Mouse (Mus musculus) small intestine, adult 2 months (tissue): ENCODE results near the gene Rcsd1. TPM values are rescaled to one million over a fixed set of nuclear protein-coding genes. Genes with fewer than 3 reads are reported as not detected.

Experiments
- H3K27ac ChIP-seq: fragments of 200-500 bp; 2 replicates; pipeline ENCODE4 v1.5.1; 2012; ENCODE audit warnings: low read depth, low read length, control low read depth, inconsistent platforms; ENCODE audit not compliant: insufficient read depth
- H3K27me3 ChIP-seq: fragments of 200-500 bp; 2 replicates; pipeline ENCODE4 v1.6.1; 2012; ENCODE audit warnings: mild to moderate bottlenecking, moderate library complexity, low read length, inconsistent platforms; ENCODE audit not compliant: control insufficient read depth, insufficient read depth
- H3K36me3 ChIP-seq: fragments of 200-500 bp; 2 replicates; pipeline ENCODE4 v1.6.1; 2012; ENCODE audit warnings: mild to moderate bottlenecking, low read length, control low read depth, inconsistent platforms; ENCODE audit not compliant: control insufficient read depth, insufficient read depth
- H3K4me1 ChIP-seq: fragments of 200-500 bp; 2 replicates; pipeline ENCODE4 v1.6.1; 2012; ENCODE audit warnings: low read length, inconsistent platforms, mixed read lengths; ENCODE audit not compliant: control insufficient read depth, insufficient read depth, insufficient read length
- H3K4me3 ChIP-seq: fragments of 200-500 bp; 2 replicates; pipeline ENCODE4 v1.5.1; 2012; ENCODE audit warnings: low read depth, mild to moderate bottlenecking, control low read depth, inconsistent platforms, low read length, moderate library complexity
- CTCF ChIP-seq: fragments of 200-500 bp; IDR thresholded peaks from 2 replicates; pipeline ENCODE4 v1.5.1; 2012; ENCODE audit warnings: low read depth, mild to moderate bottlenecking, control low read depth, inconsistent platforms, low read length, moderate library complexity, mixed read lengths; ENCODE audit not compliant: insufficient replicate concordance, insufficient read length; ENCODE audit errors: extremely low read depth
- POLR2A ChIP-seq: fragments of 200-500 bp; IDR thresholded peaks from 2 replicates; pipeline ENCODE4 v1.6.1; 2012; ENCODE audit warnings: low read depth, mild to moderate bottlenecking, control low read depth, inconsistent platforms, low read length, moderate library complexity
- WGBS: fragments of 180-500 bp; shearing (Covaris S2); methylation state at CpG from one replicate; pipeline ENCODE4 v1.1.7; 2018; 5-methylcytosine and 5-hydroxymethylcytosine counted together
- polyA plus RNA-seq: library from polyadenylated mRNA; depleted of rRNA; stranded (reverse); fragments of >200 nt; gene quantifications from 2 replicates; pipeline ENCODE4 v1.2.3, GENCODE M21; 2012

Gene Rcsd1
- polyA plus RNA-seq, 1 experiment, result 9.2 TPM

- Histone ChIP-seq H3K27ac (peak overlapping the region; percentile 52; the same call in 1 of the 2 replicates), H3K4me3 (no peak overlapping the region), H3K4me1 (peaks cover 23% of the 10 kb centered on the region), H3K36me3 (no peaks in the 10 kb centered on the region), H3K27me3 (peaks cover 7% of the 10 kb centered on the region)
- no peak for TF ChIP-seq CTCF
- TF ChIP-seq POLR2A, result no peak
- WGBS, result 69% methylated on average over 6 of the region's 6 CpGs
Observed at GRCm38 (mm10) chr1:165705368-165705767, 4.2 kb downstream of the Rcsd1 start.

GRCm38 (mm10) chr1:165704841-165705240 is 4.7 kb downstream of the Rcsd1 start:
- Histone ChIP-seq H3K27ac (no peak overlapping the region), H3K4me1 (peaks cover 23% of the 10 kb centered on the region), H3K4me3 (no peak overlapping the region; the same call in 1 of the 2 replicates), H3K36me3 (no peaks in the 10 kb centered on the region), H3K27me3 (peaks cover 7% of the 10 kb centered on the region)
- 83% methylated on average over 3 of the region's 3 CpGs for WGBS
- TF ChIP-seq CTCF (no peak), POLR2A (no peak)

- Histone ChIP-seq H3K4me1 (peaks cover 19% of the 10 kb centered on the region), H3K27ac (peak overlapping the region; percentile 62), H3K36me3 (no peaks in the 10 kb centered on the region), H3K27me3 (peaks cover under 1% of the 10 kb centered on the region), H3K4me3 (peak overlapping the region; percentile 31)
- TF ChIP-seq CTCF (no peak), POLR2A (no peak)
- 21% methylated on average over 19 of the region's 19 CpGs for WGBS
Observed at GRCm38 (mm10) chr1:165702221-165703031, 7.1 kb downstream of the Rcsd1 start.

- Histone ChIP-seq H3K27me3 (no peaks in the 10 kb centered on the region; the same call in 1 of the 2 replicates), H3K4me3 (no peak overlapping the region), H3K4me1 (peaks cover 19% of the 10 kb centered on the region), H3K27ac (peak overlapping the region; percentile 62), H3K36me3 (no peaks in the 10 kb centered on the region)
- WGBS, result 41% methylated on average over 9 of the region's 9 CpGs
- TF ChIP-seq CTCF (no peak; the same call in 1 of the 2 replicates), POLR2A (no peak)
Observed at GRCm38 (mm10) chr1:165701562-165701961, 8.0 kb downstream of the Rcsd1 start.

- Histone ChIP-seq H3K4me1 (peaks cover 19% of the 10 kb centered on the region), H3K4me3 (no peak overlapping the region), H3K27ac (peak overlapping the region; percentile 62), H3K36me3 (no peaks in the 10 kb centered on the region), H3K27me3 (no peaks in the 10 kb centered on the region; the same call in 1 of the 2 replicates)
- no peak for TF ChIP-seq POLR2A
- TF ChIP-seq CTCF, result no peak
- 53% methylated on average over 6 of the region's 6 CpGs for WGBS
Observed at GRCm38 (mm10) chr1:165700933-165701518, 8.5 kb downstream of the Rcsd1 start.

- Histone ChIP-seq H3K27ac (peak overlapping the region; percentile 62), H3K4me3 (no peak overlapping the region), H3K36me3 (no peaks in the 10 kb centered on the region), H3K27me3 (no peaks in the 10 kb centered on the region; the same call in 1 of the 2 replicates), H3K4me1 (peaks cover 15% of the 10 kb centered on the region)
- 34% methylated on average over 7 of the region's 7 CpGs for WGBS
- TF ChIP-seq CTCF (no peak), POLR2A (no peak)
Observed at GRCm38 (mm10) chr1:165700376-165700815, 9.2 kb downstream of the Rcsd1 start.

- Histone ChIP-seq H3K4me1 (peaks cover 9% of the 10 kb centered on the region), H3K36me3 (no peaks in the 10 kb centered on the region), H3K27ac (peak overlapping the region; percentile 11; the same call in 1 of the 2 replicates), H3K27me3 (no peaks in the 10 kb centered on the region; the same call in 1 of the 2 replicates), H3K4me3 (no peak overlapping the region)
- 64% methylated on average over 8 of the region's 8 CpGs for WGBS
- TF ChIP-seq POLR2A (no peak), CTCF (no peak)
Observed at GRCm38 (mm10) chr1:165697701-165698100, 11.9 kb downstream of the Rcsd1 start.
